Mouse (Mus musculus): ENCODE measurements around the gene Clic6. TPM values are rescaled to one million over a fixed set of nuclear protein-coding genes. Genes with fewer than 3 reads are reported as not detected.

Gene Clic6
- total and polyA plus RNA-seq, 2 experiments = 0.04 to 0.09 TPM

GRCm38 (mm10) chr16:92565291-92565690 is 79.8 kb downstream of the Clic6 start:
- Histone ChIP-seq H3K79me2 (ENCODE audit: control insufficient read depth, insufficient read depth, low read length) (no peaks in the 10 kb centered on the region), H3K4me3 (ENCODE audit: insufficient read depth, low read depth, low read length) (no peak overlapping the region), H3K27me3 (ENCODE audit: control insufficient read depth, insufficient read depth, low read length) (no peaks in the 10 kb centered on the region), H3K4me1 (ENCODE audit: control insufficient read depth, insufficient read depth, low read length) (no peaks in the 10 kb centered on the region), H3K9ac (ENCODE audit: low read depth, low read length) (no peak overlapping the region), H3K27ac (replicated peaks; ENCODE audit: insufficient read depth, low read depth, low read length) (no peak overlapping the region), H3K36me3 (ENCODE audit: control insufficient read depth, insufficient read depth, low read length) (no peaks in the 10 kb centered on the region)
- TF ChIP-seq POLR2A (IDR thresholded peaks at IDR 0.05; ENCODE audit: extremely low read depth, insufficient read depth, low read length) (no peak), CTCF (IDR thresholded peaks at IDR 0.05; ENCODE audit: low read depth, low read length) (no peak)
- DNase-seq (ENCODE audit: extremely low read depth, low read depth, low spot score) = no peak
- WGBS = 63% methylated on average over 11 of the region's 11 CpGs

- DNase-seq (ENCODE audit: extremely low read depth, low read depth, low spot score) = peak; percentile 52
- TF ChIP-seq POLR2A (IDR thresholded peaks at IDR 0.05; ENCODE audit: extremely low read depth, insufficient read depth, low read length) = no peak
- TF ChIP-seq CTCF (IDR thresholded peaks at IDR 0.05; ENCODE audit: low read depth, low read length) = peak; percentile 92
- no peaks in the 10 kb centered on the region for H3K4me1 ChIP-seq (ENCODE audit: control insufficient read depth, insufficient read depth, low read length)
- no peak overlapping the region for H3K9ac ChIP-seq (ENCODE audit: low read depth, low read length)
- no peaks in the 10 kb centered on the region for H3K79me2 ChIP-seq (ENCODE audit: control insufficient read depth, insufficient read depth, low read length)
- H3K4me3 ChIP-seq (ENCODE audit: insufficient read depth, low read depth, low read length) = no peak overlapping the region
- no peak overlapping the region for H3K27ac ChIP-seq (replicated peaks; ENCODE audit: insufficient read depth, low read depth, low read length)
- WGBS = 3% methylated on average over 6 of the region's 6 CpGs
- no peaks in the 10 kb centered on the region for H3K36me3 ChIP-seq (ENCODE audit: control insufficient read depth, insufficient read depth, low read length)
- H3K27me3 ChIP-seq (ENCODE audit: control insufficient read depth, insufficient read depth, low read length) = no peaks in the 10 kb centered on the region
Measured at GRCm38 (mm10) chr16:92565708-92566107, 80.2 kb downstream of the Clic6 start.

- Histone ChIP-seq H3K9ac (ENCODE audit: low read depth, low read length) (no peak overlapping the region), H3K79me2 (ENCODE audit: control insufficient read depth, insufficient read depth, low read length) (no peaks in the 10 kb centered on the region), H3K27me3 (ENCODE audit: control insufficient read depth, insufficient read depth, low read length) (no peaks in the 10 kb centered on the region), H3K27ac (replicated peaks; ENCODE audit: insufficient read depth, low read depth, low read length) (no peak overlapping the region), H3K4me3 (ENCODE audit: insufficient read depth, low read depth, low read length) (no peak overlapping the region), H3K4me1 (ENCODE audit: control insufficient read depth, insufficient read depth, low read length) (no peaks in the 10 kb centered on the region), H3K36me3 (ENCODE audit: control insufficient read depth, insufficient read depth, low read length) (no peaks in the 10 kb centered on the region)
- 24% methylated on average over 5 of the region's 5 CpGs for WGBS
- no peak for DNase-seq (ENCODE audit: extremely low read depth, low read depth, low spot score)
- TF ChIP-seq CTCF (IDR thresholded peaks at IDR 0.05; ENCODE audit: low read depth, low read length) (no peak), POLR2A (IDR thresholded peaks at IDR 0.05; ENCODE audit: extremely low read depth, insufficient read depth, low read length) (no peak)
Measured at GRCm38 (mm10) chr16:92566146-92566545, 80.6 kb downstream of the Clic6 start.

- H3K4me3 ChIP-seq (ENCODE audit: insufficient read depth, low read depth, low read length) = no peak overlapping the region
- H3K27me3 ChIP-seq (ENCODE audit: control insufficient read depth, insufficient read depth, low read length) = no peaks in the 10 kb centered on the region
- no peaks in the 10 kb centered on the region for H3K36me3 ChIP-seq (ENCODE audit: control insufficient read depth, insufficient read depth, low read length)
- no peak overlapping the region for H3K9ac ChIP-seq (ENCODE audit: low read depth, low read length)
- DNase-seq (ENCODE audit: extremely low read depth, low read depth, low spot score) = no peak
- WGBS = 88% methylated on average over 11 of the region's 11 CpGs
- TF ChIP-seq POLR2A (IDR thresholded peaks at IDR 0.05; ENCODE audit: extremely low read depth, insufficient read depth, low read length) = no peak
- TF ChIP-seq CTCF (IDR thresholded peaks at IDR 0.05; ENCODE audit: low read depth, low read length) = no peak
- H3K27ac ChIP-seq (replicated peaks; ENCODE audit: insufficient read depth, low read depth, low read length) = no peak overlapping the region
- H3K79me2 ChIP-seq (ENCODE audit: control insufficient read depth, insufficient read depth, low read length) = no peaks in the 10 kb centered on the region
- no peaks in the 10 kb centered on the region; the same call in 1 of the 2 replicates for H3K4me1 ChIP-seq (ENCODE audit: control insufficient read depth, insufficient read depth, low read length)
Measured at GRCm38 (mm10) chr16:92571246-92571645, 85.7 kb downstream of the Clic6 start.

GRCm38 (mm10) chr16:92573193-92573592 is 87.7 kb downstream of the Clic6 start:
- 69% methylated on average over 4 of the region's 4 CpGs for WGBS
- Histone ChIP-seq H3K9ac (ENCODE audit: low read depth, low read length) (no peak overlapping the region), H3K79me2 (ENCODE audit: control insufficient read depth, insufficient read depth, low read length) (no peaks in the 10 kb centered on the region), H3K27ac (replicated peaks; ENCODE audit: insufficient read depth, low read depth, low read length) (no peak overlapping the region), H3K27me3 (ENCODE audit: control insufficient read depth, insufficient read depth, low read length) (no peaks in the 10 kb centered on the region), H3K4me1 (ENCODE audit: control insufficient read depth, insufficient read depth, low read length) (no peaks in the 10 kb centered on the region; the same call in 1 of the 2 replicates), H3K36me3 (ENCODE audit: control insufficient read depth, insufficient read depth, low read length) (no peaks in the 10 kb centered on the region), H3K4me3 (ENCODE audit: insufficient read depth, low read depth, low read length) (no peak overlapping the region)
- no peak for DNase-seq (ENCODE audit: extremely low read depth, low read depth, low spot score)
- TF ChIP-seq CTCF (IDR thresholded peaks at IDR 0.05; ENCODE audit: low read depth, low read length) = no peak
- TF ChIP-seq POLR2A (IDR thresholded peaks at IDR 0.05; ENCODE audit: extremely low read depth, insufficient read depth, low read length) = no peak

GRCm38 (mm10) chr16:92575792-92576191 is 90.3 kb downstream of the Clic6 start:
- Histone ChIP-seq H3K36me3 (ENCODE audit: control insufficient read depth, insufficient read depth, low read length) (no peaks in the 10 kb centered on the region), H3K27ac (replicated peaks; ENCODE audit: insufficient read depth, low read depth, low read length) (no peak overlapping the region), H3K27me3 (ENCODE audit: control insufficient read depth, insufficient read depth, low read length) (no peaks in the 10 kb centered on the region), H3K9ac (ENCODE audit: low read depth, low read length) (no peak overlapping the region), H3K4me3 (ENCODE audit: insufficient read depth, low read depth, low read length) (no peak overlapping the region), H3K4me1 (ENCODE audit: control insufficient read depth, insufficient read depth, low read length) (no peaks in the 10 kb centered on the region; the same call in 1 of the 2 replicates), H3K79me2 (ENCODE audit: control insufficient read depth, insufficient read depth, low read length) (no peaks in the 10 kb centered on the region)
- 72% methylated on average over 10 of the region's 10 CpGs for WGBS
- TF ChIP-seq POLR2A (IDR thresholded peaks at IDR 0.05; ENCODE audit: extremely low read depth, insufficient read depth, low read length) = no peak
- TF ChIP-seq CTCF (IDR thresholded peaks at IDR 0.05; ENCODE audit: low read depth, low read length) = no peak
- no peak for DNase-seq (ENCODE audit: extremely low read depth, low read depth, low spot score)

Measured in liver, adult 2 months (tissue).